Mouse (Mus musculus) cerebellum, adult 2 months (tissue): Measurements from ENCODE around the gene Cdca4.

Experiments used
- CTCF ChIP-seq: fragments of 200-500 bp; IDR thresholded peaks from 2 replicates; pipeline ENCODE4 v1.5.1; 2011; ENCODE audit warnings: low read depth, mild to moderate bottlenecking, control low read depth, low read length, moderate library complexity, borderline replicate concordance; ENCODE audit not compliant: insufficient read depth
- POLR2A ChIP-seq: fragments of 200-500 bp; IDR thresholded peaks from 2 replicates; pipeline ENCODE4 v1.6.1; 2011; ENCODE audit warnings: low read length, control low read depth, borderline replicate concordance; ENCODE audit not compliant: insufficient read depth

DNA sequence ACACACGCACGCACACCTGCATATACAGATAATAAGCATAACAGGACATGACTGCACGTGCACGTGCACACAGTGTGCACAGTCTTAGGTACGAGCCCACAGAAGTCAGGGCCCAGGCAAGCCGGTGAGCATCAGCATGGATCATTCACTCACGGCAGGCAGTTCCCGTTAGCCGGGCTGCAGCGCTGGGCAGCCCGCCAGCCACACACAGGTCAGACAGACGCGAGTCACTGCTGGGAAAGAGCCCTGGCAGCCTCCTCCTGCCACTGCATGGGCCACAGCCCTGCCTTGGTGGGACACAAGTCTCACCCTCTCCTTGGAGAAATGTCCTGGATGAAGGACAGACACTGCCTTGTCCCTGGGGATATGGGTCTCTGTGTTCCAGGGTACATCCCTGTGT, 25.2 kb downstream of the Cdca4 start:
- TF ChIP-seq CTCF: no peak
- no peak for TF ChIP-seq POLR2A
